Mouse (Mus musculus): ENCODE measurements at regions not wholly inside any gene's neighbourhood (a gene's known extent, or its start where the extent isn't known, plus 50 kb on each side); places are given as distances from the start of the nearest gene placed in this dataset.

DNA sequence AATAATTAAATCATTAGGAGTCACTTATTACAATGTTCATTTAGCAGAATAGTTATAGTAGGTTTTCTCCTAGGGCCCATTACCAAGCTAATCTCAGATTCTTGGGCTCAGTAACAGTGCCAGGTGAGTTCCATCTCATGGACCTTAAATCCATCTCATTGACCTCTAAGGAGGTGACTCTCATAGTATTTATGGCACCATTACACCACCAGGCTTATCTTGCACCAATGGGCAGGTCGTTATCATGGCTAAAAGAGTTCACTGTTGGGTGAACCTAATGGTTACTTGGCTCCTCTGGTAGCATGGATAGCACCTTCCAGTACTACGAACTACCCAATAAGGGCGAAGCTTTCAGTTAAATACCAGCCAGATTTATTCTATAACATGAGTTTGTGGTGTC lies 123.5 kb downstream of the Chst2 start:
- Histone ChIP-seq H3K27ac (no peak overlapping the region), H3K9me3 (no peaks in the 10 kb centered on the region), H3K27me3 (replicated peaks) (no peaks in the 10 kb centered on the region), H3K4me1 (no peaks in the 10 kb centered on the region), H3K36me3 (no peaks in the 10 kb centered on the region), H3K4me2 (no peak overlapping the region), H3K9ac (no peak overlapping the region), H3K4me3 (replicated peaks) (no peak overlapping the region)
- 88% methylated on average over 3 of the region's 3 CpGs for WGBS
- no peak for ATAC-seq (ENCODE audit: insufficient read depth, low FRiP score, low read depth)

DNA sequence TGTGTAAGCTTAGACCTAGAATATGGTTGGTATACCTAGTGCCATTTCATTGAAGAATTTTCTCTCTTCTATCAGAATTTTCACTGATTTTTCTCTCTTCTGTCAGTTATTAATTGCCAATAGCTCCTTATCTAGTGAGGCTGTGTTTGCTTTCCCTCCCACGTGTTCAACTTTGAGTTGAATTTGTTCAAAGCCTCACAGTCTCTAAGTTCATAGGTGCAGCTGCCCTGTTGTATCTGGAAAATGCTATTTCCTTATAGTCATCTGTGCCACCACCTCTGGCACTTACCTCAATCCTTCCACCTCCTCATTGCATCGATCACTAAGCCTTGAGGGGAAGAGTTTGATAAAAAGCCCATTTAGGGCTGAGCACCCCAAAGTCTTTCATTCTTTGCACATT lies 124.0 kb downstream of the Chst2 start:
- H3K4me2 ChIP-seq, result no peak overlapping the region
- H3K27me3 ChIP-seq (replicated peaks), result no peaks in the 10 kb centered on the region
- H3K36me3 ChIP-seq, result no peaks in the 10 kb centered on the region
- 54% methylated on average over 2 of the region's 2 CpGs for WGBS
- no peak overlapping the region for H3K9ac ChIP-seq
- H3K4me3 ChIP-seq (replicated peaks), result no peak overlapping the region
- no peaks in the 10 kb centered on the region for H3K9me3 ChIP-seq
- H3K27ac ChIP-seq, result no peak overlapping the region
- peak; percentile 47; the same call in 1 of the 2 replicates for ATAC-seq (ENCODE audit: insufficient read depth, low FRiP score, low read depth)
- no peaks in the 10 kb centered on the region for H3K4me1 ChIP-seq

Data from stomach, embryonic 15.5 days (tissue).